Mouse (Mus musculus) intestine, embryonic 14.5 days (tissue): ENCODE results near the gene Tars. TPM values are rescaled to one million over a fixed set of nuclear protein-coding genes. Genes with fewer than 3 reads are reported as not detected.

Experiments used
- ATAC-seq: fragments of 200-750 bp; cut with Nextera tagmentation; replicated peaks from 2 replicates; pipeline ENCODE4 v1.8.0; 2017; ENCODE audit warnings: low read depth, moderate number of reproducible peaks, moderate TSS enrichment, moderate library complexity; ENCODE audit not compliant: low FRiP score, low TSS enrichment
- DNase-seq: peaks from one replicate; pipeline ENCODE4 v3.0.0-alpha.2; 2018; ENCODE audit warnings: low spot score
- H3K27ac ChIP-seq: fragments of 300-500 bp; sonication (generic); 2 replicates; pipeline ENCODE4 v1.5.1; 2014; ENCODE audit warnings: low read depth, mild to moderate bottlenecking, control low read depth
- H3K27me3 ChIP-seq: fragments of 300-500 bp; sonication (generic); replicated peaks from 2 replicates; pipeline ENCODE4 v1.6.1; 2014; ENCODE audit warnings: low read length, control low read depth; ENCODE audit not compliant: control insufficient read depth, insufficient read depth
- H3K36me3 ChIP-seq: fragments of 300-500 bp; sonication (generic); 2 replicates; pipeline ENCODE4 v1.6.1; 2014; ENCODE audit warnings: low read length, control low read depth; ENCODE audit not compliant: control insufficient read depth, insufficient read depth
- H3K4me1 ChIP-seq: fragments of 300-500 bp; sonication (generic); replicated peaks from 2 replicates; pipeline ENCODE4 v1.6.1; 2014; ENCODE audit warnings: low read length, control low read depth, mixed read lengths; ENCODE audit not compliant: control insufficient read depth, insufficient read depth
- H3K4me2 ChIP-seq: fragments of 300-500 bp; sonication (generic); 2 replicates; pipeline ENCODE4 v1.6.1; 2014; ENCODE audit warnings: low read length
- H3K4me3 ChIP-seq: fragments of 300-500 bp; sonication (generic); 2 replicates; pipeline ENCODE4 v1.5.1; 2014; ENCODE audit warnings: low read depth, low read length, control low read depth, mixed read lengths
- H3K9ac ChIP-seq: fragments of 300-500 bp; sonication (generic); 2 replicates; pipeline ENCODE4 v1.6.1; 2014; ENCODE audit warnings: mild to moderate bottlenecking, low read length
- H3K9me3 ChIP-seq: fragments of 300-500 bp; sonication (generic); 2 replicates; pipeline ENCODE4 v1.6.1; 2016; ENCODE audit warnings: low read length, control low read depth; ENCODE audit not compliant: control insufficient read depth
- WGBS: fragments of 180-500 bp; shearing (Covaris S2); extraction: QIAGEN DNeasy Blood & Tissue Kit; methylation state at CpG from one replicate; pipeline ENCODE4 v1.1.7; 2014; 5-methylcytosine and 5-hydroxymethylcytosine counted together
- polyA plus RNA-seq: library from polyadenylated mRNA; unstranded; fragments of >200 nt; fragmentation: Nextera tagmentation; extraction: Ambion mirVana; gene quantifications from 2 replicates; pipeline ENCODE4 v1.2.1, GENCODE M21; 2014

Gene Tars
- 67.5 and 74.3 TPM in 2 replicates for polyA plus RNA-seq

GRCm38 (mm10) chr15:11399356-11400067 lies at the start of gene Tars:
TSS of gene Tars (minus strand) at chr15:11399665.
- peak within 1 kb of the TSS; percentile 39 for H3K27ac ChIP-seq
- ATAC-seq (peak; percentile 100), DNase-seq (peak; percentile 96)
- H3K4me1 ChIP-seq, result peaks cover 11% of the 10 kb centered on the region
- peaks cover 13% of the 10 kb centered on the region; the same call in 1 of the 2 replicates for H3K36me3 ChIP-seq
- peak within 1 kb of the TSS; percentile 61 for H3K9ac ChIP-seq
- no peaks in the 10 kb centered on the region for H3K27me3 ChIP-seq
- H3K4me2 ChIP-seq, result peak within 1 kb of the TSS; percentile 77
- under 1% methylated on average over 42 of the region's 42 CpGs for WGBS
- peak within 1 kb of the TSS; percentile 67 for H3K4me3 ChIP-seq
- no peaks in the 10 kb centered on the region for H3K9me3 ChIP-seq

GRCm38 (mm10) chr15:11437361-11437760 lies 37.9 kb upstream of the Tars start:
- H3K27ac ChIP-seq, result no peak overlapping the region
- H3K9me3 ChIP-seq, result no peaks in the 10 kb centered on the region
- no peak overlapping the region for H3K9ac ChIP-seq
- no peak for DNase-seq
- ATAC-seq, result no peak
- H3K36me3 ChIP-seq, result no peaks in the 10 kb centered on the region
- no peak overlapping the region for H3K4me3 ChIP-seq
- WGBS, result 90% methylated on average over 4 of the region's 4 CpGs
- no peaks in the 10 kb centered on the region for H3K4me1 ChIP-seq
- no peak overlapping the region for H3K4me2 ChIP-seq
- no peaks in the 10 kb centered on the region for H3K27me3 ChIP-seq

GRCm38 (mm10) chr15:11436709-11437280 lies 37.3 kb upstream of the Tars start:
- Histone ChIP-seq H3K4me1 (no peaks in the 10 kb centered on the region), H3K9ac (no peak overlapping the region), H3K27ac (no peak overlapping the region), H3K4me3 (no peak overlapping the region), H3K36me3 (no peaks in the 10 kb centered on the region), H3K4me2 (no peak overlapping the region), H3K27me3 (no peaks in the 10 kb centered on the region), H3K9me3 (0 out of 2 replicates have a peak, but pooled peaks cover under 1% of the 10 kb centered on the region)
- 91% methylated on average over 15 of the region's 15 CpGs for WGBS
- DNase-seq (no peak), ATAC-seq (no peak)

DNA sequence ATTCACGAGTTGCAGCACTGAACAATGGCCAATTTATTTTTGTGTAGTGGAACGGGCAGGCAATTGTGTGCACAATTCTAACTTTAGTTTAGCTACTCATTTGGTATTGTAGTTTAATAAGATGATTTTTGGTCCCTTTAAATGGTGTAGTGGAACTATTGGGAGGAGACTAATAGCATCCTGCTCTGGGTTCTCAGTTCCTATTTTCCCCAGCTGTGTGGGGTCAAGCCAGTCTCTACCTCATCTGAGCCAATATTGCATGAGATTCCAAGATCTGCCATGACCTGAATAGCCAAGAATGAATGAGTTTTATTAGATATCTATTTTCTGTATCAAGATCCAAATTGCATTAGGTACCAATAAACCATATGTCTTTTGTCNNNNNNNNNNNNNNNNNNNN lies 27.4 kb upstream of the Tars start:
- 88% methylated on average over 2 of the region's 2 CpGs for WGBS
- H3K4me1 ChIP-seq, result peaks cover 9% of the 10 kb centered on the region; the same call in 1 of the 2 replicates
- H3K9ac ChIP-seq, result no peak overlapping the region
- H3K27me3 ChIP-seq, result no peaks in the 10 kb centered on the region
- H3K36me3 ChIP-seq, result no peaks in the 10 kb centered on the region
- H3K9me3 ChIP-seq, result 0 out of 2 replicates have a peak, but pooled peaks cover 4% of the 10 kb centered on the region
- ATAC-seq, result no peak
- no peak for DNase-seq
- H3K4me2 ChIP-seq, result no peak overlapping the region
- H3K4me3 ChIP-seq, result no peak overlapping the region
- no peak overlapping the region for H3K27ac ChIP-seq

GRCm38 (mm10) chr15:11413484-11413883 lies 14.0 kb upstream of the Tars start:
- no peaks in the 10 kb centered on the region for H3K4me1 ChIP-seq
- no peaks in the 10 kb centered on the region for H3K36me3 ChIP-seq
- DNase-seq, result no peak
- H3K27me3 ChIP-seq, result no peaks in the 10 kb centered on the region
- H3K27ac ChIP-seq, result no peak overlapping the region
- WGBS, result 96% methylated on average over 1 of the region's 1 CpGs
- ATAC-seq, result no peak
- H3K4me3 ChIP-seq, result no peak overlapping the region
- no peaks in the 10 kb centered on the region for H3K9me3 ChIP-seq
- H3K9ac ChIP-seq, result no peak overlapping the region
- H3K4me2 ChIP-seq, result no peak overlapping the region

DNA sequence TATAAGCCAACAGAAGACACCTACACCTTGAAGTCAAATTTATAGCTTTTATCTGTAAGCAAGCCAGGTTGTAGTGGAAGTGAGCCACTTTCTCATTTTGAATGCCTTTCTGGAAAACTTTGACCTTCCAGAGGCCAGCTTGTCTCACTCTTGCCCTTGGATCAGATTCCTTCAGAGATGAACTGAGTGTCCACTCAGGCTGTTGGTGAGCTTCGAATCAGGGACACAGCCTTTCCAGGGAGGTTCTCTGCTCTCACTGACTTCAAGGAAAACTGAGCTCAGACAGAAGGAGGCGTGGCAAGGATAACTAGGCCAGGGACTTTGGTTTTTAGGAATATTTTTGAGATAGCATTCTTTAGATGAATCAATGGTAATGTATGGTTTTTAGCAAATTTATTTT lies 13.1 kb upstream of the Tars start:
- Histone ChIP-seq H3K4me1 (no peaks in the 10 kb centered on the region), H3K4me2 (no peak overlapping the region), H3K27me3 (no peaks in the 10 kb centered on the region), H3K36me3 (no peaks in the 10 kb centered on the region), H3K4me3 (no peak overlapping the region), H3K9me3 (no peaks in the 10 kb centered on the region), H3K27ac (no peak overlapping the region), H3K9ac (no peak overlapping the region)
- WGBS, result 84% methylated on average over 2 of the region's 2 CpGs
- ATAC-seq (no peak), DNase-seq (no peak)

GRCm38 (mm10) chr15:11411846-11412245 lies 12.4 kb upstream of the Tars start:
- no peak for DNase-seq

GRCm38 (mm10) chr15:11408155-11408826 lies 8.8 kb upstream of the Tars start:
- H3K4me2 ChIP-seq, result no peak overlapping the region
- ATAC-seq (0 out of 2 replicates have a peak, but pooled peaks have one; percentile 50), DNase-seq (peak; percentile 63)
- WGBS, result 36% methylated on average over 7 of the region's 7 CpGs
- H3K36me3 ChIP-seq, result no peaks in the 10 kb centered on the region
- H3K27me3 ChIP-seq, result no peaks in the 10 kb centered on the region
- no peak overlapping the region for H3K9ac ChIP-seq
- no peak overlapping the region for H3K4me3 ChIP-seq
- H3K9me3 ChIP-seq, result no peaks in the 10 kb centered on the region
- no peak overlapping the region for H3K27ac ChIP-seq
- H3K4me1 ChIP-seq, result no peaks in the 10 kb centered on the region

More at GRCm38 (mm10) chr15:11411846-11412245, 12.4 kb upstream of the Tars start:
- Histone ChIP-seq H3K27ac (no peak overlapping the region), H3K4me3 (no peak overlapping the region), H3K4me2 (no peak overlapping the region), H3K27me3 (no peaks in the 10 kb centered on the region), H3K4me1 (no peaks in the 10 kb centered on the region), H3K9ac (no peak overlapping the region), H3K36me3 (no peaks in the 10 kb centered on the region), H3K9me3 (no peaks in the 10 kb centered on the region)
- WGBS, result 69% methylated on average over 7 of the region's 7 CpGs
- no peak for ATAC-seq
